Mouse (Mus musculus): Measurements from ENCODE around the gene Mplkip. TPM values are rescaled to one million over a fixed set of nuclear protein-coding genes. Genes with fewer than 3 reads are reported as not detected.

The Mplkip gene
- polyA plus RNA-seq, 1 experiment from 2014 or later, result 32.4 TPM

DNA sequence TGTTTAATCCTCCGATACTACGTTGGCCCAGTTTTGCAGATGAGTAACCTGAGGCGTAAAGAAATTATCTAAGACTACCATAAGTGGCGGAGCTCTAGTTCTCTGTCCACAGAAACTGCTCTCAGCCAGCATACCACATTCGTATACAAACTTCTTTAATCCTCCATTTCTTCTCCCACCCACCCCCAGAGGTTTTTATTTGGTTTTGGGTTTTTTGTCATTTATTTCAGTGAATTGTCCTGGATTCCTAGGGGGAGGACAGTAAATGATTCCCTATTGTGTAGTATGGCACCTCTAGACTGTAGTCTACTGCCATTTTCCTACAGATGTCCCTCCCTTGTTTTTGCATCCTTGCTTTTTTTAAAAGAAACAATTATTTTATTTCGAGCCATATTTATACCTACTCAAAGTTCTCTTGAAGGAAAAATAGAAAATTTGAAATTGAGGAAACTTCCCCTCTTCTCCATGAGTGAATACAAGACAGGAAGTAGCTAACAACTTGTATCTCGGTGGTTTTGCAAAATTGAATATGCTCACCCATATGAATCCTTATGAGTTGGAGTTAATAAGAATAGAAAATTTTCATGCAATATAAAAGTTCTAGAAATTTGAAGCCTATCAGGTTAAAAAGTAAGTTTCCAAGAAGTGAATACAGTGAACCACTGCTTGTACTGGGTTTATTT lies 1.0 kb downstream of the Mplkip start:
- ATAC-seq (replicated peaks; ENCODE audit: insufficient number of reproducible peaks, low FRiP score, low TSS enrichment), result no peak
- no peaks in the 10 kb centered on the region for H3K36me3 ChIP-seq (ENCODE audit: control insufficient read depth, insufficient read depth, low read length)
- H3K9me3 ChIP-seq (replicated peaks; ENCODE audit: control insufficient read depth, low read length), result no peaks in the 10 kb centered on the region
- peak overlapping the region; percentile 83 for H3K4me3 ChIP-seq (ENCODE audit: low read depth, low read length)
- no peaks in the 10 kb centered on the region for H3K27me3 ChIP-seq (ENCODE audit: control insufficient read depth, insufficient read depth, low read length)
- H3K4me1 ChIP-seq (ENCODE audit: control insufficient read depth, insufficient read depth, low read length), result no peaks in the 10 kb centered on the region
- peak overlapping the region; percentile 96 for H3K27ac ChIP-seq (ENCODE audit: low read depth, low read length)
- peak overlapping the region; percentile 96 for H3K9ac ChIP-seq (ENCODE audit: low read depth, low read length)
- H3K4me2 ChIP-seq, result peak overlapping the region; percentile 75
- WGBS (ENCODE audit: insufficient replicate concordance), result 12% methylated on average over 7 of the region's 7 CpGs

DNA sequence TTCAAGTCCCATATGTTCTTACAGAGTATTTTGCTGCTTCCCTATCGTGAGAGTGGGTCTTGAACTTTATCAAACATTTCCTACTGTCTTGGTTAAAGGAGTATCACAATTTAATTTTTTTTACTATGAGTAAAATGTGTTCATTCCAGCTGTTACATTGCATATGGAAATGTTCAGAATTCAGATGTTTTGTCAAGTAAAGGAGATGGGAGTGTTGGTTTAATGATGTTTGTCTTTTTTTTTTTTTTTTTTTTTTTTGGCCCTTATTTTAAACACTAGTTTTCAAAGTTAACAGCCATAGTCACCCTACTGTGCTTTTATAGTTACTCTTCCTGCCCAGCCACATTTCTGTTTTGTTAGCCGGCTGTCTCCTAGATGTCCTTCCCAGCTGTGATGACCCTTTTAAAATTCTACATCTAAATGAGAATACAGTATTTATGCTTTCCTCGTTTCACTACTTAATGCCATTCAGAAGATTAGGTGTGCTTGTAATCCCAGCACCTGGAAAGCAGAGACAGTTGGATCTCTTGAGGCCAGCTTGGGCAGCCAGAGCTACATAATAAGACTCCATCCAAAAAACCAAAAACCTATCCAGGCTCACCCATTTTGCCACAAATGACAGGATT lies 5.2 kb downstream of the Mplkip start:
- 94% methylated on average over 3 of the region's 3 CpGs for WGBS (ENCODE audit: insufficient replicate concordance)
- no peak overlapping the region for H3K9ac ChIP-seq (ENCODE audit: low read depth, low read length)
- no peaks in the 10 kb centered on the region for H3K27me3 ChIP-seq (ENCODE audit: control insufficient read depth, insufficient read depth, low read length)
- H3K27ac ChIP-seq (ENCODE audit: low read depth, low read length), result no peak overlapping the region
- H3K9me3 ChIP-seq (replicated peaks; ENCODE audit: control insufficient read depth, low read length), result no peaks in the 10 kb centered on the region
- no peaks in the 10 kb centered on the region; the same call in 1 of the 2 replicates for H3K4me1 ChIP-seq (ENCODE audit: control insufficient read depth, insufficient read depth, low read length)
- no peak overlapping the region for H3K4me3 ChIP-seq (ENCODE audit: low read depth, low read length)
- H3K36me3 ChIP-seq (ENCODE audit: control insufficient read depth, insufficient read depth, low read length), result no peaks in the 10 kb centered on the region
- no peak overlapping the region for H3K4me2 ChIP-seq
- ATAC-seq (replicated peaks; ENCODE audit: insufficient number of reproducible peaks, low FRiP score, low TSS enrichment), result no peak

DNA sequence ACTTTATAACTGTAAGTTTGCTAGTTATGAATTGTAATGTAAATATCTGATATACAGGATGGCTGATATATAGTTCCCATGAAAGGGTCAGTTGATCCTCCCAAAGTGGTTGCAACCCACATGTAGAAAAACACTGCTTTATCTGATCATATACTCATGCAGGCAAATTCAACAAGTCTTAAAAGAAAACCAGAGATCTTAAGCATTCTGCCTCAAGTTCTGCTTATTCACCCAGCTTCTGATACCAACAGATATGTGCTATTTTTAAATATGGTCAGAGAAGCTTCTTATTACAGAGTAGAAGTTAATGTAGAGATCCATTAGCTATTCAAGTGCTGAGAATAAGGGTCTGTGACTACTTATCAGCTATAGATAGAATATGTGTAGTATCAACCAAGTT lies 6.3 kb downstream of the Mplkip start:
- H3K4me2 ChIP-seq, result no peak overlapping the region
- no peak overlapping the region for H3K4me3 ChIP-seq (ENCODE audit: low read depth, low read length)
- H3K9ac ChIP-seq (ENCODE audit: low read depth, low read length), result no peak overlapping the region
- H3K27ac ChIP-seq (ENCODE audit: low read depth, low read length), result no peak overlapping the region
- H3K36me3 ChIP-seq (ENCODE audit: control insufficient read depth, insufficient read depth, low read length), result no peaks in the 10 kb centered on the region
- H3K9me3 ChIP-seq (replicated peaks; ENCODE audit: control insufficient read depth, low read length), result no peaks in the 10 kb centered on the region
- no peaks in the 10 kb centered on the region; the same call in 1 of the 2 replicates for H3K4me1 ChIP-seq (ENCODE audit: control insufficient read depth, insufficient read depth, low read length)
- no peaks in the 10 kb centered on the region for H3K27me3 ChIP-seq (ENCODE audit: control insufficient read depth, insufficient read depth, low read length)
- no peak for ATAC-seq (replicated peaks; ENCODE audit: insufficient number of reproducible peaks, low FRiP score, low TSS enrichment)

DNA sequence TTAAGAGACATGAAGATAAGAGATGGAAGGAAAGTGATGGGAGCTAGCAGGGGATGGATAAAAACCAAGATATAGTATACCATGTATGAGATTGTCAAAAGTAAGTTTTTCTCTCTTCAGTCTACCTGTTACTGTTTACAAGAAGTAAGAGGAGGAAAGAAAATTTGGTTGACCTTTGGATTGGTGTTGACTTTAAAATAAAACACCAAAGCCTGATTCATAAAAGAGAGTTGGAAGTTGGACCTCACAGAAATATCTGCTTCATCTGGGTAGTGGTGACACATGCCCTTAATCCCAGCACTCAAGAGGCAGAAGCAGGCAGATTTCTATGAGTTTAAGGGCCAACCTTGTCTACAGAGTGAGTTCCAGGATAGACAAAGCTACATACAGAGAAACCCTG lies 7.3 kb downstream of the Mplkip start:
- H3K27ac ChIP-seq (ENCODE audit: low read depth, low read length), result no peak overlapping the region
- no peak overlapping the region for H3K9ac ChIP-seq (ENCODE audit: low read depth, low read length)
- H3K27me3 ChIP-seq (ENCODE audit: control insufficient read depth, insufficient read depth, low read length), result no peaks in the 10 kb centered on the region
- ATAC-seq (replicated peaks; ENCODE audit: insufficient number of reproducible peaks, low FRiP score, low TSS enrichment), result no peak
- no peak overlapping the region for H3K4me3 ChIP-seq (ENCODE audit: low read depth, low read length)
- no peaks in the 10 kb centered on the region for H3K9me3 ChIP-seq (replicated peaks; ENCODE audit: control insufficient read depth, low read length)
- no peak overlapping the region for H3K4me2 ChIP-seq
- H3K4me1 ChIP-seq (ENCODE audit: control insufficient read depth, insufficient read depth, low read length), result no peaks in the 10 kb centered on the region; the same call in 1 of the 2 replicates
- H3K36me3 ChIP-seq (ENCODE audit: control insufficient read depth, insufficient read depth, low read length), result no peaks in the 10 kb centered on the region

DNA sequence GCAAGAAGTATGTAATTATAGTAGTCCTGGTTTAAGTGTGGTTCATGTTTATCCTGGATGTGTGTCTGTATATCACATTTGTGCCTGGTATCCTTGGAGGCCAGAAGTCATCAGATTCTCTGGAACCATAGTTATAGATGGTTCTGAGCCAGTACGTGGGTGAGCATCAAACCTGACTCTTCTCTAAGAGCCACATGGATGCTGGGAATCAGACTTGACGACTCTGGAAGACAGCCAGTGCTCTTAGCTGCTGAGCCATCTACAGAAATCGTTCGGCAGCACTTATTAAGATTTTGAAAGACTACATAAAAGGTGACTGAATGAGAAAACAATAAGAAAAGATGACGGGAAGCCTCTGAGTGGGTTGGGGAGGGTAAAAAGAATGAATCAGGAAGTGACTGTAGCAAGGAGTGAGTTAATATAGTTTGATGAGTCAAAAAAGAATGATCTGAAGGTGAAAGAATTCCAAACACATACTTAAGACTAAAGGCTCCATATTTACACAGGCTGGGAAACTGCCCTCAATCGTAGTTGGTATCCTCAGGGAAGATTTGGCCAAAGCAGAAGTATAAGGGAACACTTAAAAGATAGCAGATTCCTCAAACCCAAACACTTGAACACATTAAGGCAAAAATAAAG lies 10.3 kb downstream of the Mplkip start:
- H3K9me3 ChIP-seq (replicated peaks; ENCODE audit: control insufficient read depth, low read length), result no peaks in the 10 kb centered on the region
- H3K36me3 ChIP-seq (ENCODE audit: control insufficient read depth, insufficient read depth, low read length), result no peaks in the 10 kb centered on the region

DNA sequence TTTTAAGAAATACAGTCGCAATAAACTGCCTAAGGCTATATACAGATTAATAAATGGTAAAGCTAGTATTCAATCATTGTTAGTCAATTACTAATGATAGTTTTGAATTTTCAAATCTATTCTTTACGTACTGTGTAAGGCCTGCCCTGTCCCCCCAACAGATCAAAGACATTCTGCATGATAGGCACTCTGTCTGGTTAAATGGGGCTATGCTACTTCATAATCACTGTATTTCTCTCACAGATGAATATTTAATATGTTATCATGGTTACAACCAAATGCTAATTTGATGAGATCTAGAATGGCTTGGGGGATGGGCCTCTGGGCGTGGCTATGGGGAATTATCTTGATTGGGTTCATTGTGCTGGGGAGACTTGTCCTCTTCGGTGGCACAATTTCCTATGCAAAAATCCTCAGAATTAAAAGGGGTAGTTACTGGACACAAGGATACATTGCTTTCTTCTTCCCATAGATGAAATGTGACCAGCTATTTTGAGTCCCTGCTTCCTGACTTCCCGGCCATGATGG lies 13.9 kb downstream of the Mplkip start:
- 89% methylated on average over 5 of the region's 5 CpGs for WGBS (ENCODE audit: insufficient replicate concordance)
- no peak for ATAC-seq (replicated peaks; ENCODE audit: insufficient number of reproducible peaks, low FRiP score, low TSS enrichment)
- Histone ChIP-seq H3K9ac (ENCODE audit: low read depth, low read length) (no peak overlapping the region), H3K27me3 (ENCODE audit: control insufficient read depth, insufficient read depth, low read length) (no peaks in the 10 kb centered on the region), H3K4me1 (ENCODE audit: control insufficient read depth, insufficient read depth, low read length) (no peaks in the 10 kb centered on the region), H3K9me3 (replicated peaks; ENCODE audit: control insufficient read depth, low read length) (no peaks in the 10 kb centered on the region), H3K4me3 (ENCODE audit: low read depth, low read length) (no peak overlapping the region), H3K36me3 (ENCODE audit: control insufficient read depth, insufficient read depth, low read length) (no peaks in the 10 kb centered on the region), H3K27ac (ENCODE audit: low read depth, low read length) (no peak overlapping the region), H3K4me2 (no peak overlapping the region)

More for the DNA sequence above, 10.3 kb downstream of the Mplkip start:
- WGBS (ENCODE audit: insufficient replicate concordance), result 86% methylated on average over 6 of the region's 6 CpGs
- no peaks in the 10 kb centered on the region for H3K27me3 ChIP-seq (ENCODE audit: control insufficient read depth, insufficient read depth, low read length)
- no peak for ATAC-seq (replicated peaks; ENCODE audit: insufficient number of reproducible peaks, low FRiP score, low TSS enrichment)
- H3K4me1 ChIP-seq (ENCODE audit: control insufficient read depth, insufficient read depth, low read length), result no peaks in the 10 kb centered on the region; the same call in 1 of the 2 replicates
- no peak overlapping the region for H3K9ac ChIP-seq (ENCODE audit: low read depth, low read length)
- H3K4me2 ChIP-seq, result no peak overlapping the region
- H3K27ac ChIP-seq (ENCODE audit: low read depth, low read length), result no peak overlapping the region
- no peak overlapping the region for H3K4me3 ChIP-seq (ENCODE audit: low read depth, low read length)

DNA sequence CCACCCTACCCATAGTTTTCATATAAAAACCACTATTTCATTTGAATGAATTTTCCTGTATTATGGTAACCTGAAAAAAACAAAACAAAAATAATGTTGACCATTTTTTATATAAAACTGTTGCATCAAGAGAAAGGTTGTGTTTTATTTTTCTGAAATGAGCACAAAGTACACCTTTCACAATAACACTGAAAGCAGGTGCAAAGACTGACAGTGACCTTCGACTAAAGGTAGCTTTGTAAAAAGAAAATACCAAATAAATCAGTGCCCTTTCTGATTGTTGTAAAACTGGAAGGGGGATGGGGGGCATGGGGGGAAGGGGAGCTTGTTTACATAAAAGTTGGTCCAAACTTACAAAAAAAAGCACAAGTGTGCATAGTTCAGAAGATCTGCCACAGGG lies 22.4 kb downstream of the Mplkip start:
- 85% methylated on average over 1 of the region's 1 CpGs for WGBS (ENCODE audit: insufficient replicate concordance)
- no peaks in the 10 kb centered on the region for H3K27me3 ChIP-seq (ENCODE audit: control insufficient read depth, insufficient read depth, low read length)
- no peak for ATAC-seq (replicated peaks; ENCODE audit: insufficient number of reproducible peaks, low FRiP score, low TSS enrichment)
- H3K9me3 ChIP-seq (replicated peaks; ENCODE audit: control insufficient read depth, low read length), result no peaks in the 10 kb centered on the region
- H3K27ac ChIP-seq (ENCODE audit: low read depth, low read length), result no peak overlapping the region
- no peaks in the 10 kb centered on the region for H3K4me1 ChIP-seq (ENCODE audit: control insufficient read depth, insufficient read depth, low read length)
- H3K4me3 ChIP-seq (ENCODE audit: low read depth, low read length), result no peak overlapping the region
- no peak overlapping the region for H3K9ac ChIP-seq (ENCODE audit: low read depth, low read length)
- peaks cover 16% of the 10 kb centered on the region for H3K36me3 ChIP-seq (ENCODE audit: control insufficient read depth, insufficient read depth, low read length)
- no peak overlapping the region for H3K4me2 ChIP-seq

DNA sequence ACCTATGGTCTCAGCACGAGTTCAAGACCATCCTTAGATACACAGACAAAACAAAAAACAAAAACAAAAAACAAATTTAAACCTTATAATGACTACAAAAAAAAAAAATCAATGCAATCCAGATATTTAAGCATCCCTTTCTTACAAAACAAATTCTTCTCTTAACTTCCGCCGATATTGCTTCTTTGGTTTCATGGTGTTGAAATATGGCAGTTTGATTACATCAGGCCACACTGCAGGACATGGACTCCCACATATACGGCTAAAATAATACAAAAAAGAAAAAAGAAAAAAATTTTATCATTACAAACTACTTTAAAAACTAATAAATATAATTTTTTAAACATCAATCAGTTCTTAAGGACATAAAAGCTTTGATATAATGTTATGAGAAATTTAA lies 32.9 kb downstream of the Mplkip start:
- Histone ChIP-seq H3K27ac (ENCODE audit: low read depth, low read length) (no peak overlapping the region), H3K4me2 (no peak overlapping the region), H3K36me3 (ENCODE audit: control insufficient read depth, insufficient read depth, low read length) (no peaks in the 10 kb centered on the region), H3K9me3 (replicated peaks; ENCODE audit: control insufficient read depth, low read length) (no peaks in the 10 kb centered on the region), H3K9ac (ENCODE audit: low read depth, low read length) (no peak overlapping the region), H3K4me1 (ENCODE audit: control insufficient read depth, insufficient read depth, low read length) (no peaks in the 10 kb centered on the region), H3K27me3 (ENCODE audit: control insufficient read depth, insufficient read depth, low read length) (no peaks in the 10 kb centered on the region), H3K4me3 (ENCODE audit: low read depth, low read length) (no peak overlapping the region)
- no peak for ATAC-seq (replicated peaks; ENCODE audit: insufficient number of reproducible peaks, low FRiP score, low TSS enrichment)
- WGBS (ENCODE audit: insufficient replicate concordance), result 89% methylated on average over 4 of the region's 4 CpGs

All from heart, embryonic 11.5 days (tissue).